Mouse (Mus musculus) kidney, embryonic 14.5 days (tissue): ENCODE measurements around the gene Zdhhc13. TPM values are rescaled to one million over a fixed set of nuclear protein-coding genes. Genes with fewer than 3 reads are reported as not detected.

ENCODE experiments used
- ATAC-seq: fragments of 200-750 bp; cut with Nextera tagmentation; 2 replicates; pipeline ENCODE4 v1.8.0; 2017; ENCODE audit warnings: moderate number of reproducible peaks, mild to moderate bottlenecking, moderate TSS enrichment, moderate library complexity; ENCODE audit not compliant: low FRiP score, low TSS enrichment
- H3K27ac ChIP-seq: fragments of 300-500 bp; sonication (generic); 2 replicates; pipeline ENCODE4 v1.5.1; 2014; ENCODE audit warnings: low read depth, mild to moderate bottlenecking, low read length, moderate library complexity, mixed read lengths
- H3K27me3 ChIP-seq: fragments of 300-500 bp; sonication (generic); 2 replicates; pipeline ENCODE4 v1.6.1; 2014; ENCODE audit warnings: mild to moderate bottlenecking, low read length; ENCODE audit not compliant: control insufficient read depth, insufficient read depth
- H3K36me3 ChIP-seq: fragments of 300-500 bp; sonication (generic); 2 replicates; pipeline ENCODE4 v1.6.1; 2014; ENCODE audit warnings: low read length, mixed read lengths; ENCODE audit not compliant: control insufficient read depth, insufficient read depth
- H3K4me1 ChIP-seq: fragments of 300-500 bp; sonication (generic); 2 replicates; pipeline ENCODE4 v1.6.1; 2014; ENCODE audit warnings: low read length, mixed read lengths; ENCODE audit not compliant: control insufficient read depth, insufficient read depth
- H3K4me2 ChIP-seq: fragments of 300-500 bp; sonication (generic); replicated peaks from 2 replicates; pipeline ENCODE4 v1.6.1; 2014; ENCODE audit warnings: low read depth, mild to moderate bottlenecking, low read length
- H3K4me3 ChIP-seq: fragments of 300-500 bp; sonication (generic); 2 replicates; pipeline ENCODE4 v1.5.1; 2014; ENCODE audit warnings: mild to moderate bottlenecking, low read length
- H3K9ac ChIP-seq: fragments of 300-500 bp; sonication (generic); 2 replicates; pipeline ENCODE4 v1.6.1; 2014; ENCODE audit warnings: low read depth, mild to moderate bottlenecking, low read length, moderate library complexity
- H3K9me3 ChIP-seq: fragments of 300-500 bp; sonication (generic); 2 replicates; pipeline ENCODE4 v1.6.1; 2016; ENCODE audit warnings: low read length; ENCODE audit not compliant: control insufficient read depth
- WGBS: fragments of 180-500 bp; shearing (Covaris S2); extraction: QIAGEN DNeasy Blood & Tissue Kit; methylation state at CpG from one replicate; pipeline ENCODE4 v1.1.7; 2014; 5-methylcytosine and 5-hydroxymethylcytosine counted together
- polyA plus RNA-seq: library from polyadenylated mRNA; unstranded; fragments of >200 nt; fragmentation: Nextera tagmentation; extraction: Ambion mirVana; gene quantifications from 2 replicates; pipeline ENCODE4 v1.2.1, GENCODE M21; 2014

Zdhhc13 gene
- polyA plus RNA-seq, 1 experiment from 2014 or later = 52.8 TPM

- Histone ChIP-seq H3K9me3 (no peaks in the 10 kb centered on the region), H3K9ac (no peak overlapping the region), H3K27me3 (no peaks in the 10 kb centered on the region), H3K4me3 (no peak overlapping the region), H3K36me3 (peaks cover 23% of the 10 kb centered on the region), H3K4me2 (no peak overlapping the region), H3K4me1 (no peaks in the 10 kb centered on the region), H3K27ac (no peak overlapping the region)
- WGBS = 47% methylated on average over 2 of the region's 2 CpGs
- ATAC-seq = no peak
Observed at GRCm38 (mm10) chr7:48830395-48830794, 41.6 kb downstream of the Zdhhc13 start.

GRCm38 (mm10) chr7:48832735-48833134 is 43.9 kb downstream of the Zdhhc13 start:
- Histone ChIP-seq H3K4me3 (no peak overlapping the region), H3K9me3 (no peaks in the 10 kb centered on the region), H3K27ac (no peak overlapping the region), H3K9ac (no peak overlapping the region), H3K36me3 (peaks cover 3% of the 10 kb centered on the region), H3K27me3 (no peaks in the 10 kb centered on the region), H3K4me2 (no peak overlapping the region), H3K4me1 (no peaks in the 10 kb centered on the region)
- 77% methylated on average over 1 of the region's 1 CpGs for WGBS
- ATAC-seq = no peak

- Histone ChIP-seq H3K9me3 (no peaks in the 10 kb centered on the region), H3K27me3 (no peaks in the 10 kb centered on the region), H3K9ac (no peak overlapping the region), H3K4me1 (no peaks in the 10 kb centered on the region), H3K4me2 (no peak overlapping the region), H3K27ac (no peak overlapping the region), H3K36me3 (no peaks in the 10 kb centered on the region), H3K4me3 (no peak overlapping the region)
- 71% methylated on average over 4 of the region's 4 CpGs for WGBS
- ATAC-seq = no peak
Observed at GRCm38 (mm10) chr7:48834371-48834970, 45.7 kb downstream of the Zdhhc13 start.

DNA sequence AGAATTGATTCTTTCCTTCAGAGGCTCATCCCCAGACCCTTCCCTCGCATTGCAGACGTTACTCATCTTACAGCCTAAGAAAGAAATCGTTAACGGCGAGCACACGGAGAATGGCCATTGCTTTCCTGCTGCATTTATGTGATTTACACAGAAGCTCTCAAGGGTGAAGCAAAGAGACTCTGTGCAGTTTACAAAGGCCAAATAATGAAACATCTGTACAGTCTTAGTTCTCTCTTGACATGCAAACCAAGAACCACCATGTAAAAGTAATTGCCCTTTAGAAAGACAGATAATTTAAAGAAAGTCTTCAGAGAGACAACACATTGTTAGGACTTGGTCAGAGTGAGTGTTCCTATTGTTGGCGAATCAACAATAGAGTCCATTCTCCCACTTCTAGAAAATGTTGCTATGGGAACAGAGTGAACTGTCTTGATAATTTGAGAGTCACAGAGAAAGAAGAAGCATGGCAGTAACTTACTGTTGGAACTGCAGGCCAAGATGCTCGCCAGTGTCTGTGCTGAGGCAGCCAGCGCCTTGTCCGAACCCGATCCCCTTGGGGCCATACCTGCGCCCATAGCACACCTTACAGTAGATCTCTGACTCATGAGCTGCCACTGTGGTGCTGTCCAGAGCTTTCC is 46.3 kb downstream of the Zdhhc13 start:
- Histone ChIP-seq H3K4me3 (no peak overlapping the region), H3K9ac (no peak overlapping the region), H3K36me3 (no peaks in the 10 kb centered on the region), H3K9me3 (no peaks in the 10 kb centered on the region), H3K27ac (no peak overlapping the region), H3K4me1 (no peaks in the 10 kb centered on the region), H3K27me3 (no peaks in the 10 kb centered on the region), H3K4me2 (no peak overlapping the region)
- ATAC-seq = no peak
- 79% methylated on average over 12 of the region's 12 CpGs for WGBS

DNA sequence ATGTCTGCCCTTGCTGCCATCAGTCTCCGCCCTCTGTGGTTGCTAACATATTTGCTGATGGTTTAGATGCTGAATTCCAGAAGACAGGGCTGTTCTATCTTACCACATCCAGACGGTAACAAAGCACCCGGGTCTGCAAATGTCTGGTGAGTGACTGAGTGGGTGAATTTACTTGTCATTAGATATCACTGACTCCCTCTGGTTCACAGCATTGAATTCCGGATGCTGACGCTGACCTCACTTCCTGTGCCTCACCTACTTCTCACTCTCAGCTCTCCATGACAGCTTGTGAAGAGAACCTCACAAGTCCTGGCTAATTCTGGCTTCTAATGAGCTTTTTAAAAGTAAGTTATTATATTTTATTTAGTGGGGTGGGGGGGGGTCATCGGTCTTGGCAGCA is 48.1 kb downstream of the Zdhhc13 start:
- no peaks in the 10 kb centered on the region for H3K27me3 ChIP-seq
- H3K9me3 ChIP-seq = no peaks in the 10 kb centered on the region
- no peak overlapping the region for H3K4me2 ChIP-seq
- H3K4me3 ChIP-seq = no peak overlapping the region
- WGBS = 75% methylated on average over 6 of the region's 6 CpGs
- H3K36me3 ChIP-seq = no peaks in the 10 kb centered on the region
- H3K4me1 ChIP-seq = no peaks in the 10 kb centered on the region
- no peak for ATAC-seq
- no peak overlapping the region for H3K27ac ChIP-seq
- H3K9ac ChIP-seq = no peak overlapping the region

- Histone ChIP-seq H3K9me3 (no peaks in the 10 kb centered on the region), H3K36me3 (no peaks in the 10 kb centered on the region), H3K4me1 (no peaks in the 10 kb centered on the region), H3K4me3 (no peak overlapping the region), H3K27me3 (no peaks in the 10 kb centered on the region), H3K4me2 (no peak overlapping the region), H3K27ac (no peak overlapping the region), H3K9ac (no peak overlapping the region)
- no peak for ATAC-seq
- WGBS = 67% methylated on average over 2 of the region's 2 CpGs
Observed at GRCm38 (mm10) chr7:48838434-48838833, 49.6 kb downstream of the Zdhhc13 start.

DNA sequence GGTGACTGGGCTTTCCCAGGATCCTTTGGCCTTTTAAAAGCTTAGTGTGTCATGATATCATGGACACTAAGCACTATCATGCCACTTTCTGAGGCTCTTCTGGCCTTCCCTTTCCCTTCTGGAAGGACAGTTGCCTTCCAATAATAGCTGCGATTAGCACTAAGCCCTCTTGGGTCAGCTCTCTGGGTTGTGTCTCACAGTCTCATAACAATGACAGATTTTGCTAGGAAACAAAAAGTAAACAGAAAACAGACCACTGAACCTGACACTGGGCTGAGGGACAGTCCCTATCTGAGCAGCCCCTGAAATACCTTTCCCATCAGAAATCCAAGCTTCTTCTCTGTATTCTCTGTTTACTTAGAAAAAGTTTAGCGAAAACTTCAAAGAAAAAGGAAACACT is 51.7 kb downstream of the Zdhhc13 start:
- no peaks in the 10 kb centered on the region for H3K9me3 ChIP-seq
- no peak for ATAC-seq
- 82% methylated on average over 2 of the region's 2 CpGs for WGBS

GRCm38 (mm10) chr7:48841538-48841937 is 52.7 kb downstream of the Zdhhc13 start:
- Histone ChIP-seq H3K4me1 (0 out of 2 replicates have a peak, but pooled peaks cover 5% of the 10 kb centered on the region), H3K27me3 (no peaks in the 10 kb centered on the region), H3K27ac (no peak overlapping the region), H3K4me3 (no peak overlapping the region), H3K9ac (no peak overlapping the region), H3K4me2 (no peak overlapping the region), H3K9me3 (no peaks in the 10 kb centered on the region), H3K36me3 (no peaks in the 10 kb centered on the region)
- ATAC-seq = no peak
- 41% methylated on average over 4 of the region's 4 CpGs for WGBS

More for the DNA sequence above, 51.7 kb downstream of the Zdhhc13 start:
- Histone ChIP-seq H3K9ac (no peak overlapping the region), H3K36me3 (no peaks in the 10 kb centered on the region), H3K4me2 (no peak overlapping the region), H3K27me3 (no peaks in the 10 kb centered on the region), H3K4me3 (no peak overlapping the region), H3K4me1 (0 out of 2 replicates have a peak, but pooled peaks cover 5% of the 10 kb centered on the region), H3K27ac (no peak overlapping the region)

GRCm38 (mm10) chr7:48842353-48842752 is 53.5 kb downstream of the Zdhhc13 start:
- H3K27ac ChIP-seq = no peak overlapping the region
- ATAC-seq = no peak
- 72% methylated on average over 3 of the region's 3 CpGs for WGBS

More at GRCm38 (mm10) chr7:48842353-48842752, 53.5 kb downstream of the Zdhhc13 start:
- no peaks in the 10 kb centered on the region for H3K36me3 ChIP-seq
- no peaks in the 10 kb centered on the region for H3K27me3 ChIP-seq
- H3K9ac ChIP-seq = no peak overlapping the region
- no peak overlapping the region for H3K4me3 ChIP-seq
- H3K9me3 ChIP-seq = no peaks in the 10 kb centered on the region
- H3K4me2 ChIP-seq = no peak overlapping the region
- 0 out of 2 replicates have a peak, but pooled peaks cover 5% of the 10 kb centered on the region for H3K4me1 ChIP-seq
